Mouse (Mus musculus): Measurements from ENCODE around the gene Pde9a.

DNA sequence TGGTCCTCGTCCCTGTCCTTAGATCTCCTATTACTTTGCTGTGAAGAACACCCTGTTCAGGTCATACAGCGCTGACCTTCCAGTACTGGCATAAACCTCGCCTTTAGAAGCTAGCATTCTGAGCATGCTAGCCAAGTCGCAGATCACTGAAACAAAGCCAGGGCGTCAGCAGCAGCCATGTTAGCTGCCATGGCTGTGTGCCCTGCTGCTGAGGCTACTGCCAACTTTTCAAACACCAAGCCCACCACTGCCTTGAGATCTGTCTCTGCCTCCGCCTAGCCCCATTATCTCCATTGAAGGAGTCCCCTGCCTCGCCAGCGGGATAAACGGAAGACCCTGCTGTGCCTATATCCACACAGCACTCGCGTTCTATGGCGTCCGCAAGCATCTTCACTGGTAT, 25.4 kb upstream of the Pde9a start:
- TF ChIP-seq CTCF (IDR thresholded peaks at IDR 0.05; ENCODE audit: insufficient read depth, low read depth, low read length) (no peak), POLR2A (IDR thresholded peaks at IDR 0.05; ENCODE audit: insufficient read depth, low read depth, low read length) (no peak)
